Mouse (Mus musculus): ENCODE data around the gene Ttc4.

Gene Ttc4

GRCm38 (mm10) chr4:106650833-106651527 is 27.8 kb downstream of the Ttc4 start, which contains the start of gene Pars2:
Gene Pars2 (plus strand): TSS chr4:106651069.
- CTCF ChIA-PET: interaction anchor here (0.7 kb wide), 1 partner anchor 65 kb away, joined by 3 read pairs; no protein-coding TSS in a partner anchor

GRCm38 (mm10) chr4:106647137-106647536 is 31.6 kb downstream of the Ttc4 start:
- CTCF ChIA-PET: no interaction called here

GRCm38 (mm10) chr4:106645797-106646196 is 32.9 kb downstream of the Ttc4 start:
- CTCF ChIA-PET: interaction anchor here (0.6 kb wide), 1 partner anchor 62 kb away, joined by 3 read pairs; no protein-coding TSS in a partner anchor

- CTCF ChIA-PET: no interaction called here
Measured at GRCm38 (mm10) chr4:106644218-106644610, 34.5 kb downstream of the Ttc4 start.

- CTCF ChIA-PET: no interaction called here
Measured at GRCm38 (mm10) chr4:106643483-106644217, 35.1 kb downstream of the Ttc4 start.

- CTCF ChIA-PET: no interaction called here
Measured at GRCm38 (mm10) chr4:106634086-106634479, 44.7 kb downstream of the Ttc4 start.

- CTCF ChIA-PET: no interaction called here
Measured at GRCm38 (mm10) chr4:106633281-106634085, 45.3 kb downstream of the Ttc4 start.

GRCm38 (mm10) chr4:106632313-106632712 is 46.4 kb downstream of the Ttc4 start:
- CTCF ChIA-PET: no interaction called here

GRCm38 (mm10) chr4:106630333-106631220 is 48.2 kb downstream of the Ttc4 start:
- CTCF ChIA-PET: interaction anchor here (0.8 to 1.2 kb wide), 2 partner anchors 78 to 254 kb away, joined by 3 to 6 read pairs; no protein-coding TSS in a partner anchor

- CTCF ChIA-PET: no interaction called here
Measured at GRCm38 (mm10) chr4:106629374-106629773, 49.4 kb downstream of the Ttc4 start.

- CTCF ChIA-PET: no interaction called here
Measured at GRCm38 (mm10) chr4:106628650-106629360, 49.9 kb downstream of the Ttc4 start.

GRCm38 (mm10) chr4:106627809-106628208 is 50.9 kb downstream of the Ttc4 start:
- CTCF ChIA-PET: no interaction called here

GRCm38 (mm10) chr4:106624271-106624670 is 54.5 kb downstream of the Ttc4 start:
- CTCF ChIA-PET: no interaction called here

- CTCF ChIA-PET: no interaction called here
Measured at GRCm38 (mm10) chr4:106622712-106623111, 56.0 kb downstream of the Ttc4 start.

GRCm38 (mm10) chr4:106622030-106622493 is 56.7 kb downstream of the Ttc4 start, which contains the start of gene Ttc22:
Gene Ttc22 (plus strand): TSS chr4:106622432.
- CTCF ChIA-PET: no interaction called here

- CTCF ChIA-PET: no interaction called here
Measured at GRCm38 (mm10) chr4:106621428-106621827, 57.3 kb downstream of the Ttc4 start.

- CTCF ChIA-PET: no interaction called here
Measured at GRCm38 (mm10) chr4:106618898-106619297, 59.8 kb downstream of the Ttc4 start.

- CTCF ChIA-PET: interaction anchor here (0.6 kb wide), 1 partner anchor 477 kb away, joined by 4 read pairs; no protein-coding TSS in a partner anchor
Measured at GRCm38 (mm10) chr4:106617056-106617455, 61.7 kb downstream of the Ttc4 start, which contains the start of gene Lexm. Gene Lexm (minus strand): TSS chr4:106617241.

GRCm38 (mm10) chr4:106615637-106616036 is 63.1 kb downstream of the Ttc4 start:
- CTCF ChIA-PET: no interaction called here

GRCm38 (mm10) chr4:106614881-106615280 is 63.9 kb downstream of the Ttc4 start:
- CTCF ChIA-PET: no interaction called here
